ENCODE assay signal across 8 mouse cellular contexts in the genomic region with DNA sequence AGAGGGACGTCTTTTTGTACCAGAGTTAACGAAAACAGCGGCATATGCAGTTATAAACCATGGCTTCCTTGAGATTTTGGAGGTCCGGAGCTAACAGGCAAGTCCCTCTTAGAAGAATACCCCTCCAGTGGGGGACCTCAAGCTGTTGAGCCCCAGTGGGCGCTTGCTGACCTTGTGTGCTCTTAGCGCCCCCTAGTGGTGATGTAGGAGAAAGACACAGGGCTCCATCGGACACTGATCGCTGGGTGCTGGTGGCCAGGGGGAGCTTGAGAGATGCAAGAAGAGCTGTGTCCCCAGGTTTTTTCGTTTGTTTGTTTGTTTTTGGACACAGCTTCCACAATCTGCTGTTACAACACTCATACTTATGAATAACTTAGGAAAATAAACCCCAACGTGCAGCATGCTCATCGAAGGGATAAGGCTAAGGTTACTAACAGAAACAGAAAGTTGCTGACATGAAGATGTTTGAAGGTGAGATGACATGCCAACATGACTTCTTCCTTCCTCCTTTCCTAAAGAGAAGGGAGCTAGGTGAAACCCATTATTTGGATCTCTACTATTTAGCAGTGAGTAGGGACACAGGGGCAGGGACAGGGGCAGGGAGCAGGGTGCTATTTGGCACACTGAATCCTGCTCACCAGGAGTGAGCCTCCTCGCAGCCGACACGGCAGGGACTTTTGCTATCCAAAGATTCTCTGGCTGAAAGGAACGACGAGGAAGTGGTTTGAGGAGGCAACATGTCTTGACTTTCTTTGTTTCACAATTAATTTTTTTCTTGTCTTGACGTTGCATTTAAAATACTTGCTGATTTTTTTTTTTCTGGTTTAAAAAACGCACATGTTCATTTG. TPM values are rescaled to one million over a fixed set of nuclear protein-coding genes. Genes with fewer than 3 reads are reported as not detected.
DNase-seq lines count a peak whose midpoint lies in the region; ATAC-seq and TF ChIP-seq lines count a peak whose summit lies in the region.

No protein-coding gene starts in this region.

- peak; percentile 96 for TF ChIP-seq CTCF in kidney, postnatal 0 days (IDR thresholded peaks at IDR 0.05; ENCODE audit: low read depth)

- peak; percentile 74 for DNase-seq in CD4-positive helper T cell, adult 2 months (ENCODE audit: low read depth, low spot score)
- peak; percentile 52 for DNase-seq in brain, embryonic 18.5 days (ENCODE audit: low read depth, low spot score)
- peak; percentile 95 for DNase-seq in kidney, postnatal 0 days (ENCODE audit: low spot score)
- peak; percentile 44 to 62 for DNase-seq in natural killer cell, adult 2 months (ENCODE audit: low spot score in 2 of 2)

- H3K27me3 ChIP-seq in erythroblast, embryonic 14.5 days (ENCODE audit: control insufficient read depth) = no peaks in the 10 kb centered on the region
- no peaks in the 10 kb centered on the region for H3K27me3 ChIP-seq in heart, embryonic 13.5 days (replicated peaks)
- H3K27me3 ChIP-seq in kidney, postnatal 0 days (ENCODE audit: insufficient read depth, low read length) = no peaks in the 10 kb centered on the region
- H3K27me3 ChIP-seq in liver, embryonic 12.5 days (replicated peaks) = no peaks in the 10 kb centered on the region
- no peaks in the 10 kb centered on the region for H3K27me3 ChIP-seq in stomach, embryonic 15.5 days (replicated peaks)

- H3K27ac ChIP-seq in heart, embryonic 13.5 days (replicated peaks) = no peak overlapping the region
- no peak overlapping the region for H3K27ac ChIP-seq in kidney, postnatal 0 days
- H3K27ac ChIP-seq in liver, embryonic 12.5 days = no peak overlapping the region
- no peak overlapping the region for H3K27ac ChIP-seq in stomach, embryonic 15.5 days

- H3K4me2 ChIP-seq in heart, embryonic 13.5 days = peak overlapping the region; percentile 67
- H3K4me2 ChIP-seq in kidney, postnatal 0 days (ENCODE audit: low read length) = peak overlapping the region; percentile 48
- peak overlapping the region; percentile 61 for H3K4me2 ChIP-seq in liver, embryonic 12.5 days
- H3K4me2 ChIP-seq in stomach, embryonic 15.5 days = peak overlapping the region; percentile 48

- peak overlapping the region; percentile 41 for H3K9ac ChIP-seq in heart, embryonic 13.5 days
- no peak overlapping the region for H3K9ac ChIP-seq in kidney, postnatal 0 days (ENCODE audit: low read depth, low read length)
- 0 out of 2 replicates have a peak overlapping the region, but pooled peaks have one; percentile 20 for H3K9ac ChIP-seq in liver, embryonic 12.5 days
- H3K9ac ChIP-seq in stomach, embryonic 15.5 days = no peak overlapping the region

- no peak for ATAC-seq in heart, embryonic 13.5 days (ENCODE audit: extremely low read depth, insufficient number of reproducible peaks, low FRiP score, low TSS enrichment)
- ATAC-seq in kidney, postnatal 0 days (replicated peaks; ENCODE audit: low FRiP score, low read depth) = peak; percentile 63
- 0 out of 2 replicates have a peak, but pooled peaks have one; percentile 49 for ATAC-seq in liver, embryonic 12.5 days
- 0 out of 2 replicates have a peak, but pooled peaks have one; percentile 58 for ATAC-seq in stomach, embryonic 15.5 days (ENCODE audit: insufficient read depth, low FRiP score, low read depth)

- H3K36me3 ChIP-seq in erythroblast, embryonic 14.5 days (ENCODE audit: control insufficient read depth) = no peaks in the 10 kb centered on the region
- no peaks in the 10 kb centered on the region for H3K36me3 ChIP-seq in heart, embryonic 13.5 days
- no peaks in the 10 kb centered on the region for H3K36me3 ChIP-seq in kidney, postnatal 0 days (ENCODE audit: insufficient read depth, low read length)
- H3K36me3 ChIP-seq in liver, embryonic 12.5 days = no peaks in the 10 kb centered on the region
- H3K36me3 ChIP-seq in stomach, embryonic 15.5 days = no peaks in the 10 kb centered on the region

- WGBS in heart, embryonic 13.5 days = 24% methylated on average over 18 of the region's 18 CpGs
- WGBS in kidney, postnatal 0 days = 24% methylated on average over 18 of the region's 18 CpGs
- 24% methylated on average over 18 of the region's 18 CpGs for WGBS in liver, embryonic 12.5 days (ENCODE audit: insufficient replicate concordance)
- WGBS in stomach, embryonic 15.5 days = 24% methylated on average over 18 of the region's 18 CpGs

- H3K4me3 ChIP-seq in erythroblast, embryonic 14.5 days (replicated peaks) = peak overlapping the region; percentile 12
- H3K4me3 ChIP-seq in heart, embryonic 13.5 days = peak overlapping the region; percentile 42
- peak overlapping the region; percentile 19; the same call in 1 of the 2 replicates for H3K4me3 ChIP-seq in kidney, postnatal 0 days (replicated peaks; ENCODE audit: low read depth, low read length)
- peak overlapping the region; percentile 40 for H3K4me3 ChIP-seq in liver, embryonic 12.5 days
- peak overlapping the region; percentile 29 for H3K4me3 ChIP-seq in stomach, embryonic 15.5 days (replicated peaks)

- no peaks in the 10 kb centered on the region for H3K9me3 ChIP-seq in erythroblast, embryonic 14.5 days (ENCODE audit: control insufficient read depth, low read length)
- no peaks in the 10 kb centered on the region for H3K9me3 ChIP-seq in heart, embryonic 13.5 days
- H3K9me3 ChIP-seq in kidney, postnatal 0 days (replicated peaks; ENCODE audit: low read length) = no peaks in the 10 kb centered on the region
- no peaks in the 10 kb centered on the region for H3K9me3 ChIP-seq in liver, embryonic 12.5 days (replicated peaks)
- no peaks in the 10 kb centered on the region for H3K9me3 ChIP-seq in stomach, embryonic 15.5 days

- peaks cover 3% of the 10 kb centered on the region for H3K4me1 ChIP-seq in erythroblast, embryonic 14.5 days (ENCODE audit: control insufficient read depth)
- H3K4me1 ChIP-seq in heart, embryonic 13.5 days = peaks cover 7% of the 10 kb centered on the region; the same call in 1 of the 2 replicates
- no peaks in the 10 kb centered on the region for H3K4me1 ChIP-seq in kidney, postnatal 0 days (replicated peaks; ENCODE audit: insufficient read depth, low read length)
- H3K4me1 ChIP-seq in liver, embryonic 12.5 days = peaks cover 9% of the 10 kb centered on the region; the same call in 1 of the 2 replicates
- H3K4me1 ChIP-seq in stomach, embryonic 15.5 days = no peaks in the 10 kb centered on the region

RNA-seq across cellular contexts. Expression of a gene that starts 29.2 kb away (rescaled TPM):
- not detected in 2 replicates for polyA plus RNA-seq in erythroblast, embryonic 14.5 days (2012)
- 0.39 and 0.41 TPM in 2 replicates for polyA plus RNA-seq in heart, embryonic 13.5 days (2015; fragmentation: Nextera tagmentation; extraction: Ambion mirVana)
- 0.47 and 0.64 TPM in 2 replicates for polyA plus RNA-seq in kidney, postnatal 0 days (2015; fragmentation: Nextera tagmentation; extraction: Ambion mirVana)
- 0.12 and 0.24 TPM in 2 replicates for polyA plus RNA-seq in liver, embryonic 12.5 days (2016; fragmentation: Nextera tagmentation; extraction: Ambion mirVana)
- 0.13 and 0.40 TPM in 2 replicates for polyA plus RNA-seq in stomach, embryonic 15.5 days (2015; fragmentation: Nextera tagmentation; extraction: Ambion mirVana)

RNA-seq across cellular contexts. Expression of a gene that starts 38.8 kb away (rescaled TPM):
- not detected in 2 replicates for polyA plus RNA-seq in erythroblast, embryonic 14.5 days (2012)
- polyA plus RNA-seq in heart, embryonic 13.5 days (2015; fragmentation: Nextera tagmentation; extraction: Ambion mirVana) = not detected in 2 replicates
- 0.18 and 0.19 TPM in 2 replicates for polyA plus RNA-seq in kidney, postnatal 0 days (2015; fragmentation: Nextera tagmentation; extraction: Ambion mirVana)
- polyA plus RNA-seq in liver, embryonic 12.5 days (2016; fragmentation: Nextera tagmentation; extraction: Ambion mirVana) = not detected in 2 replicates
- not detected in 2 replicates for polyA plus RNA-seq in stomach, embryonic 15.5 days (2015; fragmentation: Nextera tagmentation; extraction: Ambion mirVana)

Comparison
In these comparisons a context has a peak if more than half of its experiments do, and no peak if none do; other contexts are left out.
1. H3K9ac ChIP-seq: peak in heart, embryonic 13.5 days (single experiment) and liver, embryonic 12.5 days (single experiment); none in kidney, postnatal 0 days (single experiment) and stomach, embryonic 15.5 days (single experiment).
2. Peak in every context shown above with its lines, with median percentiles within 50 percentile points of each other: DNase-seq, H3K4me3 ChIP-seq and H3K4me2 ChIP-seq.